Mouse (Mus musculus): ENCODE measurements at regions not wholly inside any gene's neighbourhood (a gene's known extent, or its start where the extent isn't known, plus 50 kb on each side); places are given as distances from the start of the nearest gene placed in this dataset.

DNA sequence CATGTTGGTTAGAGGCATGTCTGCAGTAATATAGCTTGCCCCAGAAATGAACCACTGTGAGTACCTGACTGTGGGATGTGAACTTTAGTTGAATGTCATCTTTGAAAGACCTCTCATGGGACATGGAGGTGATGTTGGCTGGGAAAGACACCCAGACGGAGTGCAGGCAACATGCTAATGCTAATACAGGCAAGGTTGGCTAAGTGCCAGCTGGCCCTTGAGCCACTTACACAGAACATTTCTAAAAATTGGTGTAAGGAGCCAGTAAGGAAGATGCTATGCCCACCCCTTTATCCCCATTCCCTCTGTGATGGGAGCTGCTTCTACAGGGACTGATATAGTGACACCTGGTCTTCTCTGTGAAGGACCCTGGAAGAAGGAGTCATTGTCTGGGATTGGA is 656.5 kb downstream of the Tns3 start:
- DNase-seq (ENCODE audit: low spot score) (no peak), ATAC-seq (ENCODE audit: low FRiP score) (no peak)
- 83% methylated on average over 1 of the region's 1 CpGs for WGBS

DNA sequence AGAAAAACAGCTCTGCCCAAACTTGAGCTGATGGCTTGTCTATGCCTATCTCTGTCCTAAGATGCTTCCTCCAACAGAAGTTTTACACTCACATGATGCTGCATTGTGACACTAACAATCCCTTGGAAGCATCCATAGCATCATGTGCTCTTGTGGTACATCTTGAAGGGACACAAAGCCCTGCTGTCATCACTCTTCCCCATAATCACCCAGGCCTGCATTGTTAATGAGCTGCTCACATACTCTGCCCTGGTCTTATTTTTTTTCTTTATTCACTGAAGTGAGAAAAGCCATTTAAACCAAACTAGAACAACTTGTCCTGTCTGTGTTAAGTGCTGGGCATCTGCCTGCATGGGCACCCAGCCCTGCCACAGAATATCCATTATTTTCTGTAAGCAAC is 683.3 kb downstream of the Tns3 start:
- Histone ChIP-seq H3K4me3 (ENCODE audit: low read depth, low read length) (no peak overlapping the region), H3K4me1 (replicated peaks; ENCODE audit: control insufficient read depth, insufficient read depth, low read length) (no peaks in the 10 kb centered on the region), H3K27ac (ENCODE audit: low read depth, low read length) (no peak overlapping the region), H3K9ac (ENCODE audit: low read depth, low read length) (no peak overlapping the region), H3K4me2 (replicated peaks; ENCODE audit: low read depth, low read length) (no peak overlapping the region), H3K36me3 (ENCODE audit: control insufficient read depth, insufficient read depth, low read length) (no peaks in the 10 kb centered on the region), H3K9me3 (ENCODE audit: control insufficient read depth, low read length) (no peaks in the 10 kb centered on the region), H3K27me3 (ENCODE audit: control insufficient read depth, insufficient read depth, low read length) (no peaks in the 10 kb centered on the region)
- ATAC-seq (ENCODE audit: low FRiP score): no peak
- DNase-seq (ENCODE audit: low spot score): no peak

More for the DNA sequence above, 656.5 kb downstream of the Tns3 start:
- Histone ChIP-seq H3K4me2 (replicated peaks; ENCODE audit: low read depth, low read length) (no peak overlapping the region), H3K4me1 (replicated peaks; ENCODE audit: control insufficient read depth, insufficient read depth, low read length) (no peaks in the 10 kb centered on the region), H3K27me3 (ENCODE audit: control insufficient read depth, insufficient read depth, low read length) (no peaks in the 10 kb centered on the region), H3K9me3 (ENCODE audit: control insufficient read depth, low read length) (no peaks in the 10 kb centered on the region), H3K4me3 (ENCODE audit: low read depth, low read length) (no peak overlapping the region), H3K9ac (ENCODE audit: low read depth, low read length) (no peak overlapping the region), H3K36me3 (ENCODE audit: control insufficient read depth, insufficient read depth, low read length) (no peaks in the 10 kb centered on the region), H3K27ac (ENCODE audit: low read depth, low read length) (no peak overlapping the region)

DNA sequence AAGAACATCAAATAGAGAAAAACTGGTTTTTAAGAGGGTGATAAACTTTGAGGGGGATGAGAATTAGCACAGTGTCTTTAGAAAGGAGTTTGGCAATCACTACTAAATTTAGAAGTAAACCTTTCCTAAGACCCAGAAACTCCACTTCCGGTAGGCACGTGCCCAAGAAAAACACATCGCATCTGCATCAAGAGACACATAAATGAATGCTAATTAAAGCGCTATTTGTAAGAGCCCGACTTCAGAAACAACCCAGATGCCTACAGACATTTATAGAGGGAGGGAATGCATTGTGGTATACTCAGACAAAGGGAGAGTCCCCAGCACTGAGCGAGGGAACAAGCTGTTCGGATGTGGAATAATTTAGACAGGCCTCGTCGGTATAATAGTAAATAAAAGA is 688.5 kb downstream of the Tns3 start:
- no peaks in the 10 kb centered on the region for H3K9me3 ChIP-seq (ENCODE audit: control insufficient read depth, low read length)

DNA sequence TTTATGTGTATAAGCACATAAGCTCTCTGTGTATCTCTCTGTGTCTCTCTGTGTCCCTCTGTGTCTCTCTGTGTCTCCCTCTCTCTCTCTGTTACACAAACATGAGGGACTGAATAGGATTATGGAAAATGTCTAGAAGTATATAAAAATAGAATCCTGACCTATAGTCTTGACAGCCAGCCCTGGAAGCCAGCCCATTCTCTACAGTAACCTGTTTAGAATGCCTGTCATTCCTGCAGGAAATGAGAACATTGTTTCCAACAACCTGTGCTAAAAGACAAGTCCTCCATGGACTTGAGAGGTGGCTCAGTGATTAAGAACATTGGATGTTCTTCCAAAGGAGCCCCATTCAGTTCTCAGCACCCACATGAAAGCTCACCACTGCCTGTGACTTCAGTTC is 714.4 kb downstream of the Tns3 start:
- no peak overlapping the region for H3K9ac ChIP-seq (ENCODE audit: low read depth, low read length)
- ATAC-seq (ENCODE audit: low FRiP score) (no peak), DNase-seq (ENCODE audit: low spot score) (no peak)
- no peak overlapping the region for H3K4me3 ChIP-seq (ENCODE audit: low read depth, low read length)
- H3K4me2 ChIP-seq (replicated peaks; ENCODE audit: low read depth, low read length): no peak overlapping the region
- no peak overlapping the region for H3K27ac ChIP-seq (ENCODE audit: low read depth, low read length)
- H3K4me1 ChIP-seq (replicated peaks; ENCODE audit: control insufficient read depth, insufficient read depth, low read length): no peaks in the 10 kb centered on the region
- H3K9me3 ChIP-seq (ENCODE audit: control insufficient read depth, low read length): no peaks in the 10 kb centered on the region
- no peaks in the 10 kb centered on the region for H3K27me3 ChIP-seq (ENCODE audit: control insufficient read depth, insufficient read depth, low read length)
- H3K36me3 ChIP-seq (ENCODE audit: control insufficient read depth, insufficient read depth, low read length): no peaks in the 10 kb centered on the region

More for the DNA sequence above, 688.5 kb downstream of the Tns3 start:
- Histone ChIP-seq H3K4me2 (replicated peaks; ENCODE audit: low read depth, low read length) (no peak overlapping the region), H3K36me3 (ENCODE audit: control insufficient read depth, insufficient read depth, low read length) (no peaks in the 10 kb centered on the region), H3K9ac (ENCODE audit: low read depth, low read length) (no peak overlapping the region), H3K4me3 (ENCODE audit: low read depth, low read length) (no peak overlapping the region), H3K4me1 (replicated peaks; ENCODE audit: control insufficient read depth, insufficient read depth, low read length) (no peaks in the 10 kb centered on the region), H3K27me3 (ENCODE audit: control insufficient read depth, insufficient read depth, low read length) (no peaks in the 10 kb centered on the region), H3K27ac (ENCODE audit: low read depth, low read length) (no peak overlapping the region)
- ATAC-seq (ENCODE audit: low FRiP score) (0 out of 2 replicates have a peak, but pooled peaks have one; percentile 30), DNase-seq (ENCODE audit: low spot score) (peak; percentile 7)
- 49% methylated on average over 9 of the region's 9 CpGs for WGBS

DNA sequence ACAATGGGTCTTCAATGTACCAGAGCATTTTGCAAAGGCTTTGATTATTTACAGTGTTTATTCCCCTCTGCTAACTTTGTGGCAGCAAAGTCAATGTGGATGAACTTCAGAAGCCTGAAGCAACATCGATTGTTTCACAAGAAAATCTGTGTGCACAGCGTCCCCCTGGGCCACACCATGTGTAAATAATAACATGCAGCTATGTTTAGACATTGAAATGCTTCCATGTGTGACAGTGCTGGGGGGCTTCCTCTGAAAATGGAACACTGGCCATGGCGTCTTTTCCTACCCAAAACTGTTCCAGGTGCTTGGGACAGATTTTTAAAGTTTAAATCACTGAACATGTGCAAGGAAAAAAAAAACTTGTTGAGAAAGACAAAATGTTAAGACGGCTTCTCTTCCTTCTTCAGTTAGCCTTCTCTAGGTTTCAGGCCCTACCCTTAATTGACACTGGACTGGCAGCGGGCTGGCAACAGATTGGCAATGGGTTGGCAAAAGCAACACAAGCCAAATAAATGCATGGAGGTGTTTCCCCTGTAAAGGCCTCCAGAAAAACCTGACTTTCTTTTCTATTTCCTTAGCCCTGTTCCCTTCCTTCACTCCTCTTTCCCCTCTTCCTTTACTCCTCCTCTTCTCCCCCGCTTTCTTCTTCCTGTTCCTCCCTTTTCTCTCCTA is 715.0 kb downstream of the Tns3 start:
- H3K9ac ChIP-seq (ENCODE audit: low read depth, low read length): no peak overlapping the region
- H3K4me2 ChIP-seq (replicated peaks; ENCODE audit: low read depth, low read length): no peak overlapping the region
- no peaks in the 10 kb centered on the region for H3K4me1 ChIP-seq (replicated peaks; ENCODE audit: control insufficient read depth, insufficient read depth, low read length)
- WGBS: 75% methylated on average over 6 of the region's 6 CpGs
- no peak overlapping the region for H3K4me3 ChIP-seq (ENCODE audit: low read depth, low read length)
- H3K36me3 ChIP-seq (ENCODE audit: control insufficient read depth, insufficient read depth, low read length): no peaks in the 10 kb centered on the region
- no peak overlapping the region for H3K27ac ChIP-seq (ENCODE audit: low read depth, low read length)
- H3K27me3 ChIP-seq (ENCODE audit: control insufficient read depth, insufficient read depth, low read length): no peaks in the 10 kb centered on the region
- no peaks in the 10 kb centered on the region for H3K9me3 ChIP-seq (ENCODE audit: control insufficient read depth, low read length)
- ATAC-seq (ENCODE audit: low FRiP score) (no peak), DNase-seq (ENCODE audit: low spot score) (no peak)

DNA sequence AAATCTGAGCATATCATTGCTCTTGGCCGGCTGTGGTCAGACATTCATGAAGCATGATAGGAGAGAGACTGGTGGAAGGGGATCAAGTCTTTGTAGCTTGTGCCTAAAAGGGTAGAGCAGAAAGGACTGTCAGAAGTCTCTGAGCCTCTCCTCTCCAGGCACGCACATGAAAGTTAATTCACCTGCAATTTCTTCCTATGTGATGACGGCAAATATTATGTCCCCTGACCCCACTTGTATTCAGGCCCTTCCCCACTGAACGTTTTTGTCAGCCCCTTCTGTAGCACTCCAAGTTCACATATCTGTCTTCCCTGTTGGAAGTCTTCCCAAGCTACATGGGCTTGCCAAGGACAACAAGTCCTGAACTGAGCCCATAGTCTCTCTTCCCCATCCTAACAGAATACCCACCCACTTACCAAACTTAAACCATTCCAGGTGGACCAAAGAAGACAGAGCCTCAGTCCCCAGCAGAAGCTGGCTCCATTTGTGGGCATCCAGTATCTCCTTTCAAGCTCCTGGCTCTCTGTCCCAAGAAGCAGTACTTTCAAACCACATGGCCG is 719.3 kb downstream of the Tns3 start:
- 86% methylated on average over 5 of the region's 5 CpGs for WGBS
- no peaks in the 10 kb centered on the region for H3K36me3 ChIP-seq (ENCODE audit: control insufficient read depth, insufficient read depth, low read length)
- H3K4me2 ChIP-seq (replicated peaks; ENCODE audit: low read depth, low read length): no peak overlapping the region
- DNase-seq (ENCODE audit: low spot score) (no peak), ATAC-seq (ENCODE audit: low FRiP score) (no peak)
- no peak overlapping the region for H3K27ac ChIP-seq (ENCODE audit: low read depth, low read length)
- no peak overlapping the region for H3K4me3 ChIP-seq (ENCODE audit: low read depth, low read length)
- H3K27me3 ChIP-seq (ENCODE audit: control insufficient read depth, insufficient read depth, low read length): no peaks in the 10 kb centered on the region
- H3K9me3 ChIP-seq (ENCODE audit: control insufficient read depth, low read length): no peaks in the 10 kb centered on the region
- no peaks in the 10 kb centered on the region for H3K4me1 ChIP-seq (replicated peaks; ENCODE audit: control insufficient read depth, insufficient read depth, low read length)
- no peak overlapping the region for H3K9ac ChIP-seq (ENCODE audit: low read depth, low read length)

DNA sequence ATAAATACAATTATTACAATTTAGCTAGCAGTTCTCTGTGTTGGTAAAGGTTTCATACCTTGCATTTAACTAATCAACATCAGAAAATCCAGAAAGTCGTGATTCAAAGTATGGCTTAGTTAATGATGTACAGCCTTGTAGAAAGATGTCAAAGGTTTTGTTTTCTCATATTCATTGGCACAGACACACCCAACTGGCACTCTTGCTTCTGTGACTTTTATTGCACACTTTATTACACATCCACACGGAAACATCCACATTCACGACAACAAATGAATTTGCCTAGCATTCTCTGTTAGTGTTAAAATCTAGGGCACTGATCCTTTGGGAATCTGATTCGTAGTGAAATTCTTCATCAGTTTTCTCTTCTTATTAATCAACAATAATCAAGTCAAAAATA is 720.0 kb downstream of the Tns3 start:
- H3K27ac ChIP-seq (ENCODE audit: low read depth, low read length): no peak overlapping the region
- no peak overlapping the region for H3K4me2 ChIP-seq (replicated peaks; ENCODE audit: low read depth, low read length)
- no peaks in the 10 kb centered on the region for H3K4me1 ChIP-seq (replicated peaks; ENCODE audit: control insufficient read depth, insufficient read depth, low read length)
- no peaks in the 10 kb centered on the region for H3K27me3 ChIP-seq (ENCODE audit: control insufficient read depth, insufficient read depth, low read length)
- no peak for ATAC-seq (ENCODE audit: low FRiP score)
- H3K9ac ChIP-seq (ENCODE audit: low read depth, low read length): no peak overlapping the region
- no peak for DNase-seq (ENCODE audit: low spot score)
- H3K9me3 ChIP-seq (ENCODE audit: control insufficient read depth, low read length): no peaks in the 10 kb centered on the region
- no peaks in the 10 kb centered on the region for H3K36me3 ChIP-seq (ENCODE audit: control insufficient read depth, insufficient read depth, low read length)
- H3K4me3 ChIP-seq (ENCODE audit: low read depth, low read length): no peak overlapping the region
- WGBS: 92% methylated on average over 4 of the region's 4 CpGs

DNA sequence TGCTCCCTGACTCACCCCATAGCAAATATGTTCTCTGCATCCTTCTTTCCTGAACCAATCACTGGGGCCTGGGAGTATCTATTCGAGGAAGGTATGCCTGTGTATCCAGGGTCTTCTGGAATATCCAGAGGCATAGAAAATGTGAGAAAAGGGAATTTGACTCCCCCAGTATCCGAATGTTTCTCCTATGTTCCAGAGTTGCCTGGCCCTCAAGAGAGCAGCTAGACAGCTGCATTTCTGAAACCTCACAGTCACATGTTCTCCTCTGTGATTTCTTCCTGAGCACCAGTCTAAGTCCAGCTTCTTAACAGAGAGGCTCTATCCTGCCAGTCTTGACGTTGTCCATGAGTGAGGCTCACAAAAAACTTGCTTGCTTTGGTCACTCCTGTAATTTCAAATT is 719.9 kb upstream of the Igfbp3 start:
- DNase-seq (ENCODE audit: low spot score) (no peak), ATAC-seq (ENCODE audit: low FRiP score) (no peak)
- 87% methylated on average over 3 of the region's 3 CpGs for WGBS
- H3K27ac ChIP-seq (ENCODE audit: low read depth, low read length): no peak overlapping the region
- no peaks in the 10 kb centered on the region for H3K36me3 ChIP-seq (ENCODE audit: control insufficient read depth, insufficient read depth, low read length)
- H3K4me1 ChIP-seq (replicated peaks; ENCODE audit: control insufficient read depth, insufficient read depth, low read length): no peaks in the 10 kb centered on the region
- no peak overlapping the region for H3K4me3 ChIP-seq (ENCODE audit: low read depth, low read length)
- H3K9ac ChIP-seq (ENCODE audit: low read depth, low read length): no peak overlapping the region
- H3K4me2 ChIP-seq (replicated peaks; ENCODE audit: low read depth, low read length): no peak overlapping the region
- H3K27me3 ChIP-seq (ENCODE audit: control insufficient read depth, insufficient read depth, low read length): no peaks in the 10 kb centered on the region
- no peaks in the 10 kb centered on the region for H3K9me3 ChIP-seq (ENCODE audit: control insufficient read depth, low read length)

DNA sequence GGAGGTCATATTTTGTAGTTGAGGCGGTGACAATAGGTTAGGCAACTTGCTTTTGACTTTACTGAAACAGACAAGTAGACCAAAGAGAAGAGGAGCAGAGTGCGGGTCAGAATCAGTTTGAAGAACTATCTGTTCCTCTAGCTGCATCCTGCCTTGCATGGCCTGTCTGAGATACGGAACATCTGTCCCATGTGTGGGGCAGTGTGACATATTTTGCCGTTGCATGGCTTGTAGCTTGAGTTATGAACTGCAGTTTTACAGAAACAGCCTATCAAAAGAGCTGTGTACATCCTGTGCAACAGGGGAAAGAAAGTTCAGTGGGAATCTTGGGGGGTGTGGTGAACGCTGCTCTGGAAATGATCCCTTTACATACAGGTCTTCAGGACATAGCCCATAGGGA is 718.9 kb upstream of the Igfbp3 start:
- no peaks in the 10 kb centered on the region for H3K27me3 ChIP-seq (ENCODE audit: control insufficient read depth, insufficient read depth, low read length)
- no peak for DNase-seq (ENCODE audit: low spot score)
- H3K27ac ChIP-seq (ENCODE audit: low read depth, low read length): no peak overlapping the region
- H3K9me3 ChIP-seq (ENCODE audit: control insufficient read depth, low read length): no peaks in the 10 kb centered on the region
- no peak overlapping the region for H3K9ac ChIP-seq (ENCODE audit: low read depth, low read length)
- no peak for ATAC-seq (ENCODE audit: low FRiP score)
- no peaks in the 10 kb centered on the region for H3K4me1 ChIP-seq (replicated peaks; ENCODE audit: control insufficient read depth, insufficient read depth, low read length)
- 96% methylated on average over 5 of the region's 5 CpGs for WGBS
- no peaks in the 10 kb centered on the region for H3K36me3 ChIP-seq (ENCODE audit: control insufficient read depth, insufficient read depth, low read length)
- no peak overlapping the region for H3K4me2 ChIP-seq (replicated peaks; ENCODE audit: low read depth, low read length)
- no peak overlapping the region for H3K4me3 ChIP-seq (ENCODE audit: low read depth, low read length)

Measured in hindbrain, embryonic 11.5 days (tissue).